Mouse (Mus musculus): ENCODE measurements around the gene Gm47995. TPM values are rescaled to one million over a fixed set of nuclear protein-coding genes. Genes with fewer than 3 reads are reported as not detected.

Gene Gm47995
- polyA plus RNA-seq, 1 experiment from 2014 or later, result not detected

- no peak overlapping the region for H3K4me2 ChIP-seq (replicated peaks)
- H3K9ac ChIP-seq, result no peak overlapping the region
- H3K4me3 ChIP-seq (replicated peaks; ENCODE audit: low read length), result no peak overlapping the region
- H3K9me3 ChIP-seq (ENCODE audit: control insufficient read depth, low read length), result no peaks in the 10 kb centered on the region
- H3K4me1 ChIP-seq (replicated peaks; ENCODE audit: control insufficient read depth, insufficient read depth, low read length), result no peaks in the 10 kb centered on the region
- H3K27ac ChIP-seq, result no peak overlapping the region
- no peaks in the 10 kb centered on the region for H3K36me3 ChIP-seq (replicated peaks; ENCODE audit: control insufficient read depth, insufficient read depth)
- WGBS, result 74% methylated on average over 7 of the region's 7 CpGs
- H3K27me3 ChIP-seq (ENCODE audit: control insufficient read depth, insufficient read depth, low read length), result no peaks in the 10 kb centered on the region
- DNase-seq (ENCODE audit: low spot score) (no peak), ATAC-seq (ENCODE audit: low FRiP score) (no peak)
Observed at GRCm38 (mm10) chr1:151220098-151220497, 21.9 kb downstream of the Gm47995 start.

GRCm38 (mm10) chr1:151222561-151223267, 24.5 kb downstream of the Gm47995 start:
- Histone ChIP-seq H3K27me3 (ENCODE audit: control insufficient read depth, insufficient read depth, low read length) (no peaks in the 10 kb centered on the region), H3K4me1 (replicated peaks; ENCODE audit: control insufficient read depth, insufficient read depth, low read length) (no peaks in the 10 kb centered on the region), H3K36me3 (replicated peaks; ENCODE audit: control insufficient read depth, insufficient read depth) (no peaks in the 10 kb centered on the region), H3K27ac (no peak overlapping the region), H3K9me3 (ENCODE audit: control insufficient read depth, low read length) (no peaks in the 10 kb centered on the region), H3K9ac (no peak overlapping the region), H3K4me3 (replicated peaks; ENCODE audit: low read length) (no peak overlapping the region), H3K4me2 (replicated peaks) (no peak overlapping the region)
- 90% methylated on average over 10 of the region's 10 CpGs for WGBS
- no peak for DNase-seq (ENCODE audit: low spot score)
- no peak for ATAC-seq (ENCODE audit: low FRiP score)

DNA sequence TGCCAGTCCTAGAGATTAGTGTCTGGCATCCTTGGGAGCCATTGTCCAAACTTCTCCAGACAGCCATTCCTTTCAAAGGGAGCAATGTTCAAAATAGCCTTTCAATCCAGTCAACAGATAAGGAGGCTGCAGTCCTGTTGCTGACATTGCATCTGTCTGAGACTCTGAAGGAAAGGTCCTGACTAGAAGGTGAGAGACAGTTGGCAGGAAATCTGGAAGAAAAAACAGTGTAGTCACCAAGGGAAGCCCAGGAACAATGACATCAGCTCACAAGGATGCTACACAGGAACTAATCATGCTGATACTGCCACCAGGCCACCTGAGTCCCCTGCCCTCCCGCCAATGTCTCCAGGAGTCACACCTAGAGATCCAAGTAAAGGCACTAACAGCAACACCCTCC, 25.1 kb downstream of the Gm47995 start:
- H3K4me2 ChIP-seq (replicated peaks), result no peak overlapping the region
- H3K4me1 ChIP-seq (replicated peaks; ENCODE audit: control insufficient read depth, insufficient read depth, low read length), result no peaks in the 10 kb centered on the region
- H3K9ac ChIP-seq, result no peak overlapping the region
- no peak overlapping the region for H3K4me3 ChIP-seq (replicated peaks; ENCODE audit: low read length)
- H3K36me3 ChIP-seq (replicated peaks; ENCODE audit: control insufficient read depth, insufficient read depth), result no peaks in the 10 kb centered on the region
- no peaks in the 10 kb centered on the region for H3K27me3 ChIP-seq (ENCODE audit: control insufficient read depth, insufficient read depth, low read length)
- no peak overlapping the region for H3K27ac ChIP-seq
- ATAC-seq (ENCODE audit: low FRiP score) (no peak), DNase-seq (ENCODE audit: low spot score) (no peak)
- no peaks in the 10 kb centered on the region for H3K9me3 ChIP-seq (ENCODE audit: control insufficient read depth, low read length)
- WGBS, result 77% methylated on average over 1 of the region's 1 CpGs

DNA sequence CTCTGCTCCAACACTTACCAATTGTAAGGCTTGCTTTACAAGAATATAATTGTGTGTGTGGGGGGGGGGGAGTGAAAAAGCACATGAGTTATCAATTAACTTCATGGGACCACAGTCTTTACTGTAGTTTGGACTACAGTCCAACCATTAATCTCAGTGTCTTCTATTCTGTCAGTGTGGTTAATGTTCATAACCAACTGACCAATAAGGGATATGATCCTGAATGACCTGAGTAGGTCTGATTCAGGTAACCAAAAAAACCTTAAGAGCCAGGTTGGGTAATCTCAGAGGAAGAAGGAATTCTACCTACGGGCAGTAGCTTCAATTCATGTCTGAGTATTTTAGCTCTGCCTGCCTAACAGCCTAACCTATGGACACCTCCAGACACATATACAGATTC, 26.3 kb downstream of the Gm47995 start:
- Histone ChIP-seq H3K9ac (no peak overlapping the region), H3K36me3 (replicated peaks; ENCODE audit: control insufficient read depth, insufficient read depth) (no peaks in the 10 kb centered on the region), H3K9me3 (ENCODE audit: control insufficient read depth, low read length) (no peaks in the 10 kb centered on the region), H3K4me2 (replicated peaks) (no peak overlapping the region), H3K27ac (no peak overlapping the region), H3K4me1 (replicated peaks; ENCODE audit: control insufficient read depth, insufficient read depth, low read length) (no peaks in the 10 kb centered on the region), H3K27me3 (ENCODE audit: control insufficient read depth, insufficient read depth, low read length) (no peaks in the 10 kb centered on the region), H3K4me3 (replicated peaks; ENCODE audit: low read length) (no peak overlapping the region)
- WGBS, result 97% methylated on average over 1 of the region's 1 CpGs
- DNase-seq (ENCODE audit: low spot score), result no peak
- no peak for ATAC-seq (ENCODE audit: low FRiP score)

GRCm38 (mm10) chr1:151227506-151227905, 29.3 kb downstream of the Gm47995 start:
- 84% methylated on average over 8 of the region's 8 CpGs for WGBS
- no peak for DNase-seq (ENCODE audit: low spot score)
- H3K9ac ChIP-seq, result no peak overlapping the region
- no peak for ATAC-seq (ENCODE audit: low FRiP score)
- H3K36me3 ChIP-seq (replicated peaks; ENCODE audit: control insufficient read depth, insufficient read depth), result no peaks in the 10 kb centered on the region
- H3K27ac ChIP-seq, result no peak overlapping the region
- no peaks in the 10 kb centered on the region for H3K9me3 ChIP-seq (ENCODE audit: control insufficient read depth, low read length)
- H3K4me1 ChIP-seq (replicated peaks; ENCODE audit: control insufficient read depth, insufficient read depth, low read length), result no peaks in the 10 kb centered on the region
- H3K4me3 ChIP-seq (replicated peaks; ENCODE audit: low read length), result no peak overlapping the region
- H3K4me2 ChIP-seq (replicated peaks), result no peak overlapping the region
- H3K27me3 ChIP-seq (ENCODE audit: control insufficient read depth, insufficient read depth, low read length), result no peaks in the 10 kb centered on the region

DNA sequence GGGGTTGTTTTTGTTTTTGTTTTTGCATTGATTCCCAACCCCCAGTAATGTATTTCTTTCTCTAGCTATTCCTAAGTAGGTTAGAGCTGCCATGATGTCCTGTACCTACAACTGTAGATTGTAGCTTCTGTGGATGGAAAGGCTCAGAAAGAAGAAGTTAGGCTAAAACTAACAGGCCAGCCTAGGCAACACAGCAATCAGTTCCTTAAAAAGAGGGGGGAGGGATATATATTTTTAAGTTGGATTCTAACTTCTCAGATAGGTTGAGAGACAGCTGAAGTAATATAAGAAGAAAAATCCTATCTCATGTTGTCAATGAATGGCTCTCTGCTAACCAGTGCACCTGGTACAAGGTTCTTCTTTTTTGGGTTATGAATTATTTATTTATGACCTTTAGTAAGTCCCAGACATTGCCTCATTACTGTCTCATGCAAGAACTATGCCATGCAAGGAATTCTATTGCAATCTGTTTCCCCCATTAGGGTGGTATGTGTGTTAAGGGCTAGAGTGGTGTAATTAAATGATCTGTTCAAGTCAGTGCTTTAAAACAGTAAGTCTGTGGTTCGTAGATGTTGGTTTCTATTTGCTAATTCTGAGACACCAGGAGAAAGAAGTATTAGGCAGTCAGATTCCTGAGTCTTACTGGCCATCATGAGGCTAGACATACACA, 30.2 kb downstream of the Gm47995 start:
- Histone ChIP-seq H3K9ac (no peak overlapping the region), H3K27me3 (ENCODE audit: control insufficient read depth, insufficient read depth, low read length) (no peaks in the 10 kb centered on the region)
- ATAC-seq (ENCODE audit: low FRiP score), result no peak

GRCm38 (mm10) chr1:151232346-151232745, 34.1 kb downstream of the Gm47995 start:
- Histone ChIP-seq H3K9me3 (ENCODE audit: control insufficient read depth, low read length) (no peaks in the 10 kb centered on the region), H3K27me3 (ENCODE audit: control insufficient read depth, insufficient read depth, low read length) (no peaks in the 10 kb centered on the region), H3K4me1 (replicated peaks; ENCODE audit: control insufficient read depth, insufficient read depth, low read length) (no peaks in the 10 kb centered on the region), H3K36me3 (replicated peaks; ENCODE audit: control insufficient read depth, insufficient read depth) (no peaks in the 10 kb centered on the region), H3K4me3 (replicated peaks; ENCODE audit: low read length) (no peak overlapping the region), H3K27ac (no peak overlapping the region), H3K4me2 (replicated peaks) (no peak overlapping the region), H3K9ac (no peak overlapping the region)
- 84% methylated on average over 3 of the region's 3 CpGs for WGBS
- ATAC-seq (ENCODE audit: low FRiP score), result no peak
- DNase-seq (ENCODE audit: low spot score), result no peak

More for the DNA sequence above, 30.2 kb downstream of the Gm47995 start:
- Histone ChIP-seq H3K27ac (no peak overlapping the region), H3K4me2 (replicated peaks) (no peak overlapping the region), H3K4me3 (replicated peaks; ENCODE audit: low read length) (no peak overlapping the region), H3K4me1 (replicated peaks; ENCODE audit: control insufficient read depth, insufficient read depth, low read length) (no peaks in the 10 kb centered on the region), H3K9me3 (ENCODE audit: control insufficient read depth, low read length) (no peaks in the 10 kb centered on the region), H3K36me3 (replicated peaks; ENCODE audit: control insufficient read depth, insufficient read depth) (no peaks in the 10 kb centered on the region)
- 85% methylated on average over 1 of the region's 1 CpGs for WGBS
- no peak for DNase-seq (ENCODE audit: low spot score)

GRCm38 (mm10) chr1:151233756-151234155, 35.5 kb downstream of the Gm47995 start:
- H3K9me3 ChIP-seq (ENCODE audit: control insufficient read depth, low read length), result no peaks in the 10 kb centered on the region
- no peaks in the 10 kb centered on the region for H3K27me3 ChIP-seq (ENCODE audit: control insufficient read depth, insufficient read depth, low read length)
- no peak overlapping the region for H3K4me3 ChIP-seq (replicated peaks; ENCODE audit: low read length)
- H3K4me1 ChIP-seq (replicated peaks; ENCODE audit: control insufficient read depth, insufficient read depth, low read length), result no peaks in the 10 kb centered on the region
- 87% methylated on average over 3 of the region's 3 CpGs for WGBS
- H3K9ac ChIP-seq, result no peak overlapping the region
- no peaks in the 10 kb centered on the region for H3K36me3 ChIP-seq (replicated peaks; ENCODE audit: control insufficient read depth, insufficient read depth)
- no peak overlapping the region for H3K4me2 ChIP-seq (replicated peaks)
- DNase-seq (ENCODE audit: low spot score) (no peak), ATAC-seq (ENCODE audit: low FRiP score) (no peak)
- H3K27ac ChIP-seq, result no peak overlapping the region

GRCm38 (mm10) chr1:151235574-151235973, 37.3 kb downstream of the Gm47995 start:
- Histone ChIP-seq H3K9me3 (ENCODE audit: control insufficient read depth, low read length) (0 out of 2 replicates have a peak, but pooled peaks cover under 1% of the 10 kb centered on the region), H3K27me3 (ENCODE audit: control insufficient read depth, insufficient read depth, low read length) (no peaks in the 10 kb centered on the region), H3K36me3 (replicated peaks; ENCODE audit: control insufficient read depth, insufficient read depth) (no peaks in the 10 kb centered on the region), H3K4me2 (replicated peaks) (no peak overlapping the region), H3K4me1 (replicated peaks; ENCODE audit: control insufficient read depth, insufficient read depth, low read length) (no peaks in the 10 kb centered on the region), H3K9ac (no peak overlapping the region), H3K4me3 (replicated peaks; ENCODE audit: low read length) (no peak overlapping the region), H3K27ac (no peak overlapping the region)
- no peak for ATAC-seq (ENCODE audit: low FRiP score)
- DNase-seq (ENCODE audit: low spot score), result no peak
- 7% methylated on average over 2 of the region's 2 CpGs for WGBS

Measured in hindbrain, embryonic 14.5 days (tissue).